Mouse (Mus musculus) ZHBTc4 (cell line): ENCODE data around the gene Pkn2.

Source experiments
- DNase-seq: peaks from one replicate; pipeline ENCODE4 v3.0.0-alpha.2; 2011; ENCODE audit warnings: low read depth, low spot score

Gene Pkn2

DNA sequence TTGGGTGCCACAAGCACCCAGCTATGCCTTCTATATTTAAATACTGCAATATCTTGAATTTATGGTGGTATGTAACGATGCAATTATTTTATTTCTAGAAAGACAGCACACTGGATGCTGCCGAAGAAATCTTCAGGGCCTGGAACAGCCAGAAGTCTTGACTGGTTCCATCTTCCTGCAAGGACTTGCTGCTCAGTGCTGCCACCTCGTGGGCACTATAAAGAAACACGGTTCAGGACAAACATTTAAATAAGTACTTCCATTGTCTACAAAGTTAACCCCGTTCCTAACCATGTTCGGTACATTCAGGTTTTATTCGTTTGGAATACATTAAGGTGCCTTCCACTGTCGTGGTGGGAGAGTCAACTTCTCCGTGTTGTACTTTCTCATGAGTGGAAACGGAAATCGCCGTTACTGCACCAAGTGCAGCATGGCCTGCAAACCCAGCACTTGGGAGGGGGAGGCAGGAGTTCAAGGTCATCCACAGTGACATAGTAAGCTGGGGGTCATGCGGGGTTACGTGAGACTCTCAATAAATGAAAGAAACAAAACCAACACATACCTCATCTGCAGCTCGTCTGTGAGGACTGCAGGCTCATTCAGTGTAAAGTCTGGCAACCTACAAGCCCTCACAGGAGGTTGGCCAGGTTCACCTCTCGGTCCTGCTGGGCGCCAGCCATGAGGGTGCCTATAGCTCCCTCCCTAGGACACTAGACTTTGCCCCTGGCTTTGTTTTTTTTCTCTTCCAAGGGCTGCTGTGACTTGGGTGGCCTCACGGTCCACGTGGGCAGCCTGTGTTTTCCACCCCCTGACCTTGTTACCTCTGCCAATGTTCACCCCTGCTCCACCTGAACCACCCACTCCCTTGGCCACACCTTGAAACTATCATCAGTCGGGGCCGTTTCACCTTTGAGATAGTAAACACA lies 137.6 kb downstream of the Pkn2 start:
- peak; percentile 90 for DNase-seq
